Mouse (Mus musculus) lung, embryonic 14.5 days (tissue): ENCODE data around the gene Ptov1. TPM values are rescaled to one million over a fixed set of nuclear protein-coding genes. Genes with fewer than 3 reads are reported as not detected.
A peak's percentile ranks its signal among the peaks of the same experiment; 100 is the strongest.

Experiments
- ATAC-seq: fragments of 200-750 bp; cut with Nextera tagmentation; 2 replicates; pipeline ENCODE4 v1.8.0; 2017; ENCODE audit warnings: mild to moderate bottlenecking, moderate TSS enrichment, moderate library complexity; ENCODE audit not compliant: insufficient read depth
- DNase-seq: peaks from one replicate; pipeline ENCODE4 v3.0.0-alpha.2; 2015
- H3K27ac ChIP-seq: fragments of 300-500 bp; sonication (generic); 2 replicates; pipeline ENCODE4 v1.5.1; 2014; ENCODE audit warnings: low read depth, mild to moderate bottlenecking, moderate library complexity
- H3K27me3 ChIP-seq: fragments of 300-500 bp; sonication (generic); 2 replicates; pipeline ENCODE4 v1.6.1; 2014; ENCODE audit warnings: low read length, control low read depth; ENCODE audit not compliant: insufficient read depth
- H3K36me3 ChIP-seq: fragments of 300-500 bp; sonication (generic); 2 replicates; pipeline ENCODE4 v1.6.1; 2014; ENCODE audit warnings: control low read depth; ENCODE audit not compliant: insufficient read depth
- H3K4me1 ChIP-seq: fragments of 300-500 bp; sonication (generic); 2 replicates; pipeline ENCODE4 v1.6.1; 2014; ENCODE audit warnings: antibody characterized with exemption, control low read depth; ENCODE audit not compliant: insufficient read depth
- H3K4me2 ChIP-seq: fragments of 300-500 bp; sonication (generic); 2 replicates; pipeline ENCODE4 v1.6.1; 2014; ENCODE audit warnings: mild to moderate bottlenecking
- H3K4me3 ChIP-seq: fragments of 300-500 bp; sonication (generic); 2 replicates; pipeline ENCODE4 v1.5.1; 2014; ENCODE audit warnings: low read depth, low read length
- H3K9ac ChIP-seq: fragments of 300-500 bp; sonication (generic); 2 replicates; pipeline ENCODE4 v1.6.1; 2014
- H3K9me3 ChIP-seq: fragments of 300-500 bp; sonication (generic); 2 replicates; pipeline ENCODE4 v1.6.1; 2016; ENCODE audit warnings: low read depth, low read length, control low read depth
- CTCF ChIP-seq: IDR thresholded peaks from 2 replicates; pipeline ENCODE4 v1.5.1; 2016; ENCODE audit warnings: antibody characterized with exemption, low read depth
- WGBS: fragments of 180-500 bp; shearing (Covaris S2); extraction: QIAGEN DNeasy Blood & Tissue Kit; methylation state at CpG from one replicate; pipeline ENCODE4 v1.1.7; 2014; 5-methylcytosine and 5-hydroxymethylcytosine counted together
- polyA plus RNA-seq: library from polyadenylated mRNA; unstranded; fragments of >200 nt; fragmentation: Nextera tagmentation; extraction: Ambion mirVana; gene quantifications from 2 replicates; pipeline ENCODE4 v1.2.1, GENCODE M21; 2014

Ptov1 gene
- polyA plus RNA-seq: 386 and 443 TPM in 2 replicates

- H3K9ac ChIP-seq: peak within 1 kb of the TSS; percentile 99
- no peak for TF ChIP-seq CTCF
- H3K9me3 ChIP-seq: no peaks in the 10 kb centered on the region
- H3K4me2 ChIP-seq: peak within 1 kb of the TSS; percentile 68
- H3K4me1 ChIP-seq: peaks cover 27% of the 10 kb centered on the region
- H3K36me3 ChIP-seq: peaks cover 17% of the 10 kb centered on the region
- WGBS: 4% methylated on average over 29 of the region's 29 CpGs
- peak within 1 kb of the TSS; percentile 100 for H3K27ac ChIP-seq
- peak; percentile 95 for DNase-seq
- peak within 1 kb of the TSS; percentile 99 for H3K4me3 ChIP-seq
- H3K27me3 ChIP-seq: no peaks in the 10 kb centered on the region
- ATAC-seq: peak; percentile 92
Measured at GRCm38 (mm10) chr7:44869697-44870528, at the start of gene Ptov1. Ptov1 (minus strand) TSS chr7:44869788.

GRCm38 (mm10) chr7:44919127-44919526 lies 49.5 kb upstream of the Ptov1 start:
- Histone ChIP-seq H3K36me3 (peaks cover 62% of the 10 kb centered on the region), H3K4me3 (no peak overlapping the region), H3K9me3 (no peaks in the 10 kb centered on the region), H3K27me3 (no peaks in the 10 kb centered on the region), H3K4me2 (no peak overlapping the region), H3K27ac (no peak overlapping the region), H3K9ac (no peak overlapping the region), H3K4me1 (no peaks in the 10 kb centered on the region)
- DNase-seq: no peak
- no peak for TF ChIP-seq CTCF
- ATAC-seq: no peak
- 85% methylated on average over 5 of the region's 5 CpGs for WGBS

GRCm38 (mm10) chr7:44918219-44918618 lies 48.6 kb upstream of the Ptov1 start:
- Histone ChIP-seq H3K36me3 (peaks cover 62% of the 10 kb centered on the region), H3K27ac (no peak overlapping the region), H3K27me3 (no peaks in the 10 kb centered on the region), H3K4me1 (no peaks in the 10 kb centered on the region), H3K4me2 (no peak overlapping the region), H3K4me3 (no peak overlapping the region), H3K9me3 (no peaks in the 10 kb centered on the region), H3K9ac (no peak overlapping the region)
- DNase-seq (no peak), ATAC-seq (no peak)
- WGBS: 47% methylated on average over 3 of the region's 3 CpGs
- no peak for TF ChIP-seq CTCF

GRCm38 (mm10) chr7:44916881-44917280 lies 47.3 kb upstream of the Ptov1 start:
- H3K36me3 ChIP-seq: peaks cover 63% of the 10 kb centered on the region
- WGBS: 91% methylated on average over 4 of the region's 4 CpGs
- TF ChIP-seq CTCF: no peak
- H3K4me3 ChIP-seq: no peak overlapping the region
- H3K27me3 ChIP-seq: no peaks in the 10 kb centered on the region
- H3K4me1 ChIP-seq: no peaks in the 10 kb centered on the region
- no peak overlapping the region for H3K9ac ChIP-seq
- DNase-seq (no peak), ATAC-seq (no peak)
- H3K27ac ChIP-seq: no peak overlapping the region
- no peak overlapping the region for H3K4me2 ChIP-seq
- no peaks in the 10 kb centered on the region for H3K9me3 ChIP-seq

- Histone ChIP-seq H3K27ac (no peak overlapping the region), H3K4me3 (no peak overlapping the region), H3K4me2 (no peak overlapping the region), H3K9ac (no peak overlapping the region), H3K9me3 (no peaks in the 10 kb centered on the region), H3K36me3 (peaks cover 64% of the 10 kb centered on the region), H3K4me1 (no peaks in the 10 kb centered on the region), H3K27me3 (no peaks in the 10 kb centered on the region)
- DNase-seq: no peak
- WGBS: 79% methylated on average over 6 of the region's 6 CpGs
- TF ChIP-seq CTCF: no peak
- no peak for ATAC-seq
Measured at GRCm38 (mm10) chr7:44916191-44916590, 46.6 kb upstream of the Ptov1 start.

- ATAC-seq: no peak
- no peak for TF ChIP-seq CTCF
Measured at GRCm38 (mm10) chr7:44915314-44915713, 45.7 kb upstream of the Ptov1 start.

GRCm38 (mm10) chr7:44914396-44914795 lies 44.8 kb upstream of the Ptov1 start:
- no peak overlapping the region for H3K9ac ChIP-seq
- peaks cover 71% of the 10 kb centered on the region for H3K36me3 ChIP-seq
- no peak overlapping the region for H3K27ac ChIP-seq
- DNase-seq (no peak), ATAC-seq (no peak)
- H3K4me1 ChIP-seq: no peaks in the 10 kb centered on the region
- no peaks in the 10 kb centered on the region for H3K9me3 ChIP-seq
- 92% methylated on average over 2 of the region's 2 CpGs for WGBS
- no peak overlapping the region for H3K4me2 ChIP-seq
- no peak overlapping the region for H3K4me3 ChIP-seq
- H3K27me3 ChIP-seq: no peaks in the 10 kb centered on the region
- no peak for TF ChIP-seq CTCF

More at GRCm38 (mm10) chr7:44915314-44915713, 45.7 kb upstream of the Ptov1 start:
- H3K27ac ChIP-seq: no peak overlapping the region
- no peaks in the 10 kb centered on the region for H3K4me1 ChIP-seq
- H3K4me2 ChIP-seq: no peak overlapping the region
- no peaks in the 10 kb centered on the region for H3K9me3 ChIP-seq
- DNase-seq: no peak
- H3K36me3 ChIP-seq: peaks cover 68% of the 10 kb centered on the region
- no peaks in the 10 kb centered on the region for H3K27me3 ChIP-seq
- 83% methylated on average over 9 of the region's 9 CpGs for WGBS
- no peak overlapping the region for H3K4me3 ChIP-seq
- no peak overlapping the region for H3K9ac ChIP-seq
